Mouse (Mus musculus): ENCODE data around the gene Smpd3.

DNA sequence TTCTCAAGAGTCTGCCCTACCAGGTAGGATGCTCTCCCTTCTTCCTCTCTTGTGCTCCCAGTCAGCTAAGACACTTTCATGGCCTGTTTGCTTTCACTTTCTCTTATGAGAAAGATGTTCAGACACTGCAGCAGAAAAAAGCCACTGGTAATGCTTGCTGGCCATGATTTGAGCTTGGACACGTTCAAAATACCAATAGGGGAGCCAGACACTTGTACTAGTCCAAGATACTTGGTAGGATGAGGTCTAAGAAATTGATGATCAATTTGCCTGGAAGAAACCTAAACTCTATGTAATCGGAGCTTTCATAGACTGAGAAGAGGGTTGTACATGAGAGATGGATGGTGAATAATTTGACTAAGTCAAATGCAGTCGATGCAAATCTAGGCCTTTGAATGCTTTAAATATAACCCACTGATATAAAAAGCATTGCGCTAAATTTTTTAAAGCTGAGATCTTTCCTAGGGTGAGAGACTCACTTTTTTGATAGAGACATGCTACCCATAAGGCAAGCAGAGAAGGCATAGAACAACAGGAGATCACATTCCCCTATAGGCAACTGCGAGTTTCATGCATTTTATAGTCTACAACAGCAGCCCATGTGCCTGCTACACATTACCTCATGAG, 27.6 kb downstream of the Smpd3 start:
- TF ChIP-seq CTCF (IDR thresholded peaks at IDR 0.05; ENCODE audit: borderline replicate concordance, extremely low read depth, insufficient read depth, insufficient read length) (no peak), POLR2A (IDR thresholded peaks at IDR 0.05; ENCODE audit: borderline replicate concordance, extremely low read depth, insufficient read depth, insufficient read length, poor library complexity, severe bottlenecking) (no peak)

Measured in brain, embryonic 14.5 days (tissue).